Mouse (Mus musculus) c-Kit-positive CD71-positive TER-119-negative erythroid progenitor cells, embryonic 14.5 days (primary cell): ENCODE results near the gene Gm5269.

ENCODE experiments used
- DNase-seq: peaks from one replicate; pipeline ENCODE4 v3.0.0-alpha.2; 2013; ENCODE audit warnings: low read depth

Gm5269 gene

GRCm38 (mm10) chr1:45877463-45877862, 12.6 kb downstream of the Gm5269 start:
- DNase-seq = no peak

- DNase-seq = no peak
These were observed 13.4 kb downstream of the Gm5269 start for GRCm38 (mm10) chr1:45876450-45877198.

- peak; percentile 31 for DNase-seq
These were observed 14.4 kb downstream of the Gm5269 start for GRCm38 (mm10) chr1:45875640-45876039.

GRCm38 (mm10) chr1:45873250-45873649, 16.8 kb downstream of the Gm5269 start:
- DNase-seq = peak; percentile 46

DNA sequence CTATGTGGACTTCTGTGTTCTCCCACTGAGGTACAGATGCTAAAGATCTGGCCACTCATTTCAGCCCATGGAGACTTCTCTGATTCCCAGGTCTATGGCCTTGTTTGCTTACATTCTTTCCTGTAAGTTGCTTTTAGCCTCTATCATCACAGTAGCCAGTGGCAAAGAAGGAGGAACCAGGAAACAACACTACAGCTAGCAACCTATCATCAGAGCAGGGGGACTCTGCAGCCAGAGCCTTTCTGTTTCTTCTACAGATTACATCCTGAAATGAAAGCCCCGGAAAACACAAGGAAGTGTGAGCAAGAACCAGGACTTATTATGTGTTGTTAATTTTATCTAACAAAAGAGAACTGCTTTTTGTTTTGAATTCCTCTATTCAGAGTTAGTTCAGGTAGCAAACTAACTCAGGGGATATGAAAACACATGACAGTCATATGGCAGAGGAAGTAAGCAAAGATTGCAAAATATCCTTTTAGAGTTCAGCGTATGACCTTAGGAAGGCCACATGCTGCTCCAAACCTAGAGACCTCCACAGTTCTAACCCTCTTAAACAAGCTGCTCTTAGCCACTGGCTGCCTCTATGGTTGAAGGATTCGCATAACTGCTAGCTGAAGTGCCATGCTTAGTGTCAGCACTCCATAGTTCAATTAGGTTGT, 21.5 kb downstream of the Gm5269 start:
- DNase-seq = no peak

- no peak for DNase-seq
These were observed 22.0 kb downstream of the Gm5269 start for GRCm38 (mm10) chr1:45868050-45868449.

DNA sequence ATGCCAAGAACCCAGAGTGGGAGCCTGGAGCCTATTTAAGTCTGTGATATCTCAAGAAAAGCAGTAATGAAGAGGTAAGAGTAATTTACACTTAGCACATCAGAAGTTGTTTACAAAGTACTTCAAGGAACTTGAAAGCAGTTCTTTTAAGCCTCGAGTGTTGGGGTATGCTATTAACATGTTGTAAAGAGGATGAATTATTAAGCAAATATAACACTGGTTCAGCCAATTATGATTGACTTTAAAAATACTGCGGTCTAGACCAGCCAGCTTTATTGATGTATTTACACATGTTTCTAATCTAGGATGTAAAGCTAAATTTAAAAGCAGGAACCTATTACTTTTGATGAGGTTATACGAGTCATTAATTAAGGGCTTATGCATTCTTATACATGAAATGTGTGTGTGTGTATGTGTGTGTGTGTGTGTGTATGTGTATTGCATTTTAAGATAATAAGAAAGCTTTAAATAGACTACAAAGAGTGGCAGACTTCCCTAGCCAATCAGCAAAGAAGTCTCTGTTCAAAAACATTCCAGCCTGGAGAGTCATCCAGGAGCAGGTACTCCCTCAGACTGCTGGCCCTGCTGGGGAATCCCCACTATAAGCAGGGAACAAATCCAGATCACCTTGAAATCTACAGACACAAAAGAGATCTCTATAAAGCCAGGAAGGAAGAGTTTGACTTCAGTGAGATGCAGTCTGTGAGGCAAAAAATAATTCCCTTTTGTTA, 23.6 kb downstream of the Gm5269 start:
- no peak for DNase-seq

DNA sequence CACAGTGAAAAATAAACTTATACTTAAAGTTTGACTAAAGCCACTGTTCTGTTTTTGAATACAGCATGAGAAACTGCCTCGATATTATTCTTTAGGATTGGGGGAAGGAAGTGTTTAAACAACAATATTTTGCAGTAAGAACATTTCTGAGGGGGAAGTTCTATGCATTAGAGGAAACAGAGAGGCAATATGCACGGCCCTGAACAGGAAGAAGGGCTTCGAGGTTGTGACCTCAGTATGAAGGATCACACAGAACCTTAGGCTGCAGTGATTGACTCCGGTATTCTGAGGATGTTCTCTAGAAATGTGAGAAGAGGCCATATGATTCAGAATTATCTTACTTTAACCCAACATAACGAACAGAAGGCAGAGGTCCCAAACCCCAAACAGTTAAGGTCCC, 24.3 kb downstream of the Gm5269 start:
- no peak for DNase-seq

DNA sequence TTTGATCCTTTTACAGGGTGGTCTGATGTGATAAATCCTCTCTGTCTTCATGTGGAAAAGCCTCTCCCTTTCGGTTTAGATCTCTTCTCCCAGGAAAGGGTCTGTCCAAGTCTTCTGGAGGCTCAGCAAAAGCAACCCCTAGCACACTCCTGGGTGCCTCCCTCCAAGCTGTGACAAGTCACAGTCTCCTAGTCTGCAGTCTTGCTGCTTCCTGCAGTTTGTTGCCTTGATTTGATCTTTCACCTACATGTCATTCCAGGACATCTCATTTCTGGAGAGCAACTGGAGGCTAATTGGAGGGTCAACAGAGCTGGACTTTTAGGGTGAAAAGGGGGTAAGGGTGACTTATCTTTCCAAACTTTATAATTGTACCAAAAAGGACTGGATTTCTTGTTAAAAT, 24.8 kb downstream of the Gm5269 start:
- DNase-seq = no peak

GRCm38 (mm10) chr1:45864564-45865014, 25.5 kb downstream of the Gm5269 start:
- no peak for DNase-seq

DNA sequence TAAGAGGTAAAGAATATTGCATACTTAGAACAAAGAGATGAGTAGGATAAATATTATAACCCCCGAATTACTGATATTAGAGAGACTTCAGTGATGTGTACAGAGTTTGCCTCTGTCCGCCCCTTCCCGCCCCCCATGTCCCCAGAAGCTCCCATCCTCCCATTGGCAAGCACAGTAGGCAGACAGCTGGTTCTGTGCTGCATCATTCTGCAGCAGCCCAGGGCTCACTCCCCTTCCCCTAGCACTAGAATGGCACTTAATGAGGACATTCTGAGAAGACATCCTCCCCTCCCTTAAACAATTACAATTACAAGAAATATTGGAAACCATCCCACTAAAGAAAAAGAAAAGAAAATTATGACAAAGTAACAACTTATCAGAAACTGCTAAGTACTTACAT, 26.4 kb downstream of the Gm5269 start:
- DNase-seq = no peak

DNA sequence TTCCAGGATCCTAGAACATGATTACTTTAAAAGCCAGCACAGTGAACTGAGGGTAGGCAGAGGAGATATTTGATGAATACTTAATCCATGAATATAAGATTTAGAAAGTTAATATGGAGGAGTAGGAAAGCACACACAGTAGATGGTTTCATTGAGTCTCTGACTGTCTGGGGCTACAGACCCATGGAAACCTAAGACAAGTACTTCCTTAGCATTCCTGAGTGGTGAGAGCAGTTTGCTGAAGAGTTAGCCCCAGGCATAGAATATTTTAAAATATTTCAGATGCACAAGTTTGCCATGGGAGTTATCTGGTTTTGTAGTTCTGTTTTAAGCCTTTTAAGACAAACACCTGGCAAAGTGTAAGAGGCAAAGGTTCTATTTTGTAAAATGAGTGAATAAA, 28.9 kb downstream of the Gm5269 start:
- DNase-seq = no peak

GRCm38 (mm10) chr1:45860349-45860748, 29.7 kb downstream of the Gm5269 start:
- no peak for DNase-seq

DNA sequence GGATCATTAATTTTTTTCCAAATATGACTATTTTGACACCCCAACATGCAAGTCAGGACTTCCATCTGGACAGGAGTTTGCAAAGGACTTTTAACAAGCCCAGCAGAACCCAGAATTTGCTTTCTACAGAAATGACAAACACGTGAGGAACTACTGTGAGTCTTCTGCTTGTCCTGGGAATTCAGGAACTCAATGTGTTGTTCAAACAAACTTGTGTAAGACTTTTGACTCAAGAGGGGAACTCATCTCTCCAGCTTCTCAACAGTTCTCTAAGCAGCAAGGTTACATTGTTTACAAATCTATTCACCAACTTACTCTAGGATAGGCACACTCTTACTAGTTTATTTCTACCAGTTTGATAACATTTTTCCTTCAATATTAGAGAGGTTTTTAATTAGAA, 32.0 kb downstream of the Gm5269 start:
- no peak for DNase-seq

- no peak for DNase-seq
These were observed 44.6 kb downstream of the Gm5269 start for GRCm38 (mm10) chr1:45845466-45845865.
